Mouse (Mus musculus) gastrocnemius, postnatal 10 days (tissue): ENCODE data around the gene Gm45799. TPM values are rescaled to one million over a fixed set of nuclear protein-coding genes. Genes with fewer than 3 reads are reported as not detected.

ENCODE experiments used
- DNase-seq: peaks from one replicate; pipeline ENCODE4 v3.0.0; 2021; ENCODE audit warnings: mixed read lengths
- total RNA-seq, 2 experiments: library from RNA; stranded (reverse); gene quantifications; 2 replicates each; pipeline ENCODE4 v1.2.3; 2021

Gene Gm45799
- total RNA-seq, 2 experiments from 2014 or later, result 1.9 to 3.1 TPM

DNA sequence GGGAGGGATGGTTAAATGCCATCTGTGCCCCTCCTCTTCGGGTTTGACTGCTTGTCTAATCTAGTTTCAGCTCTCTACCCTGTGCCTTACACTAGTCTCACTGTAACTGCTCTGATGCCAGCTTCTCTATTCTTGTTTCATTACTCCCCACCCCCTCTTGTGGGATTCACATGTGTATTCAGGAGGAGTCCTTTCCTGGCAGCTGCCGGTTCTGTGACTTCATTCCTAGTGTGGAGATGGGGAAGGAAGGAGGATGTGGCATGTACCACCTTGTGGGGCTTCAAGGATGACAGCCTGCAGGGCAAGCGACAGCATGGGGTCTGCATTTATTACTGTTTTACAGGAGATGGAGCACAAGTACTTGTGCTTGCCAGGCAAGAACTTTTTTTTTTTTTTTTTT lies 1.6 kb downstream of the Gm45799 start:
- DNase-seq, result no peak

- DNase-seq, result peak; percentile 70
These were observed 10.5 kb downstream of the Gm45799 start, which contains the start of gene Dnhd1 for GRCm38 (mm10) chr7:105650639-105651435. Gene Dnhd1, plus strand, starts transcription at chr7:105650827.

GRCm38 (mm10) chr7:105685541-105686197 lies 45.3 kb downstream of the Gm45799 start:
- DNase-seq, result no peak

- DNase-seq, result no peak
These were observed 50.5 kb downstream of the Gm45799 start for GRCm38 (mm10) chr7:105690875-105691274.

DNA sequence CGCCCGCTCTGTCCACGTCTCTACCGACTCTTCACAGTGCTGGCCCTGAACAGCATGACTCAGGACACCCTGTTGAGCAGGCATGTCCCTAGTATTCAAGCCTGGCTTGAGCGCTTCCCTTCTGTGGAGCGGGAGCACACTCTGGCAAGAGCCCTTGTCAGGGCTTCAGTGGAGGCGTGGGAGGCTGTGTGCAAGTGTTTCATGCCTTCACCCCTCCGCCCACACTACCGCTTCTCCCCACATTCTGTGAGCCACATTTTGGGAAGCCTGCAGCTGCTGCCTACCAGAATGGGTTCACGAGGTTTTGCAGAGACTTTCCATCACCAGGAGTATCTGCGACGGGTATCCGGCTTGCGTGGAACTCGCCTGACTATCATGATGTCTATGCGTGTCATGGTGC lies 62.8 kb downstream of the Gm45799 start:
- DNase-seq, result no peak

GRCm38 (mm10) chr7:105703816-105704215 lies 63.5 kb downstream of the Gm45799 start:
- no peak for DNase-seq

- DNase-seq, result no peak
These were observed 68.4 kb downstream of the Gm45799 start for GRCm38 (mm10) chr7:105708733-105709132.

GRCm38 (mm10) chr7:105715366-105715765 lies 75.0 kb downstream of the Gm45799 start:
- no peak for DNase-seq

- no peak for DNase-seq
These were observed 81.6 kb downstream of the Gm45799 start for GRCm38 (mm10) chr7:105721916-105722315.

- DNase-seq, result peak; percentile 9
These were observed 86.0 kb downstream of the Gm45799 start for GRCm38 (mm10) chr7:105726144-105726979.

GRCm38 (mm10) chr7:105726980-105727325 lies 86.6 kb downstream of the Gm45799 start:
- no peak for DNase-seq

DNA sequence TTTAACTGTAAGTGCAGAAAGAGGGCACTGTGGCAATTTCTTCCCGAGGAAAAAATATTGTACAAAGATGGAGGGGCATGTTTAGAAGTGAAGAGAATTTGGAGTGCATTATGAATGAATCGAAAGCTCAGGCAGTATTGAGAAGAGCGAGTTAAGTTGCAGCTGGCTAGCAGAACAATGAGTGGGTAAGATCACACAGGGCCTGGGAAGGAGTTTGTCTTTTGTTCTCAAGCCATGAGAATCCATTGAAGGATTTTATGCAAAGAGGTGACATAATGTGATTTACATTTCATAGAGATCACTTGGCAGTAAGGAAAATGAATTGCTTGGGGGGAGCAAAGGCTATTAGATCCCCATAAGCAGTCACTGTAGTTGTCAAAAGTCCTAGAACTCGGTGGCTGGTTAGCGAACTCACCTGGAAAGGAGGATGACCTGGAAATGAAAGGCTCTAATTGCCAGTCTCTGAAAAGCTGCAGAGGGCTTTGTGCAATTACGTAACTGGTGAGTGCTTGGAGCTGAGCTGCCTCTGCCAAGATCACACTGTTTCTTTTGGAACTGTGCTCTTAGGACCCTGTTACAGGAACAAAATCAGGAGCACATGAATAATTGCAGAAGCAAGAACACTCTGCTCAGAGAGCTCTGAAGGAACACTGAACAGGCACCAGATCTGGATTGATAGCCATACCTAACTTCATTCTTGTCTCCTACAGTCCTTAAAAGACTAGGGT lies 88.5 kb downstream of the Gm45799 start:
- DNase-seq, result no peak

DNA sequence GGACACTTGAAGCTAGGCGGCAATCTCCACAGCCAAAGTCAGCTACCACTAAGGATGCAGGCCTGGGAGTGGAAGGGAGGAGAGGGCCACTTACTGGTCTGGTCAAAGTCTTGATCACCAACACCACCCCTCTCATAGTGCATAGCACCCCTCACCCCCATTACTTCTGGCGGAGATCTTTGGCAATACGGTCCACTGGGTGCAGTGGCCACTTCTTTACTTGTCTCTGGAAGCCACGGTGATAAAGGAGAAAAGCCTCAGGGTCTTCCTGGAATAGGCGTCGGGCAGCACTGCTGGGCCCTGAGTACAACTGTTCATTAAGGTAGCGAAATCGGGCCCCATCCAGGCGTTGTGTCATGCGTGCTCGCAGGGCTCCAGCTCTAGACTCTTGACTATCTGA lies 93.5 kb downstream of the Gm45799 start:
- DNase-seq, result peak; percentile 2

Other genes with a start within 250 kb of the Gm45799 start
- gene Fam160a2, start 240.5 kb upstream of the Gm45799 start, total RNA-seq, result 10 to 100 TPM; 12.6 to 17.5 TPM
- not detected for gene Cnga4, start 236.0 kb upstream of the Gm45799 start, total RNA-seq
- not detected for gene Cckbr, start 214.8 kb upstream of the Gm45799 start, total RNA-seq
- gene Cavin3, start 158.3 kb upstream of the Gm45799 start, total RNA-seq, result 10 to 100 TPM; 37.4 to 43.2 TPM
- 10 to 100 TPM; 42.9 to 44.0 TPM for gene Smpd1, start 86.2 kb upstream of the Gm45799 start, total RNA-seq
- 10 to 100 TPM; 10.6 to 13.0 TPM for gene Apbb1, start 58.9 kb upstream of the Gm45799 start, total RNA-seq
- gene Hpx, start 40.4 kb upstream of the Gm45799 start, total RNA-seq, result 1 to 10 TPM in 1 of 2 experiments, not detected in 1; 2.5 TPM
- 10 to 100 TPM; 18.8 to 29.4 TPM for gene Trim3, start 7.0 kb upstream of the Gm45799 start, total RNA-seq
- 10 to 100 TPM; 67.5 to 79.0 TPM for gene Timm10b, start 496 bp upstream of the Gm45799 start, total RNA-seq
- gene Arfip2, start 136 bp upstream of the Gm45799 start, total RNA-seq, result 10 to 100 TPM; 21.2 to 28.2 TPM
- gene Dnhd1, start 10.3 kb downstream of the Gm45799 start, total RNA-seq, result under 1 TPM; 0.90 to 0.94 TPM
- gene Ilk, start 96.0 kb downstream of the Gm45799 start, total RNA-seq, result 100 to 1,000 TPM; 107 to 128 TPM
- gene Rrp8, start 96.8 kb downstream of the Gm45799 start, total RNA-seq, result 10 to 100 TPM in 1 of 2 experiments, 1 to 10 TPM in 1; 9.9 to 13.4 TPM
- gene Taf10, start 103.8 kb downstream of the Gm45799 start, total RNA-seq, result 10 to 100 TPM; 79.2 to 81.7 TPM
- gene Tpp1, start 111.7 kb downstream of the Gm45799 start, total RNA-seq, result 10 to 100 TPM; 29.5 to 30.0 TPM
- gene Dchs1, start 147.1 kb downstream of the Gm45799 start, total RNA-seq, result 10 to 100 TPM; 17.9 to 27.1 TPM
- gene Mrpl17, start 170.5 kb downstream of the Gm45799 start, total RNA-seq, result 100 to 1,000 TPM; 162 to 171 TPM